Mouse (Mus musculus) neutrophil, adult 65 days (primary cell): ENCODE measurements around the gene Miga1. TPM values are rescaled to one million over a fixed set of nuclear protein-coding genes. Genes with fewer than 3 reads are reported as not detected.

Source experiments
- total RNA-seq: library from RNA; stranded (reverse); gene quantifications from 2 replicates; pipeline ENCODE4 v1.2.4, GENCODE M21; 2023

Miga1 gene
- 2.4 and 2.7 TPM in 2 replicates for total RNA-seq

DNA sequence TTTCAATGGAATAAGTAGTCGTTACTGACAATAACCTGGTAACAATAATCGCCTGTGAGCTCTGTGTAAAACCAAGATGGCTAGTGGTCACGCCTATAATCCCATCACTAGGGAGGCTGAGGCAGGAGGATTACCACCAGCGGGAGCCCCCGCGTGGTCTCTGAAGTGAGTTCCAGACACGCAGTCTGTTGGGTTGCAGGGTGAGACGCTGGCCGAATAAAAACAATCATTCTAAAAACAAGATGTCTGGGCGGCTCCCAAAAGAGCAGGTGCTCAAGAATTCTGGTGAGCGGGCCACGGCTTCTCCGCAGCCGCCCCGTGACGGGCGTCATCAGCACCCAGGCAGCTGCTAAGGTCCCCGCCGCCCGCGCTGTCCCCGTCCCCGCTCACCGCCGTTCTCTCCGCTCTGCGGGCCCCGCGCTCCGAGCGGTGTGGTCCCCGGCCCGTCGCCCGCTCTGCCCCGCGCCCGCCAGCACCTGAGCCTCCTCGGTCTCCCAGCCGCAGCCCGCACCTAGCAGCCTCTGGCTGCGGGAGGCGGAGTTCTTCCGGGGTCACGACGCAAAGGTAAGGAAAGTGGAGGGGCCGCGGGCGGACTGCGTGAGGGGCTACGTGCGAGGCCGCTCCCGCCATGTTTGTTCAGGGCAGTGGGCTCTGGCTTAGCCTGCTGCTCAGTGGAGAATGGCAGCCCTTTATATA, at the start of gene Miga1:
Gene Miga1 (minus strand): TSS at position 546 of the 696 bp plus-strand sequence.

GRCm38 (mm10) chr3:152345732-152346632, 5.8 kb upstream of the Miga1 start, which contains the start of gene Usp33:
Gene Usp33 (plus strand): TSS chr3:152346478.

DNA sequence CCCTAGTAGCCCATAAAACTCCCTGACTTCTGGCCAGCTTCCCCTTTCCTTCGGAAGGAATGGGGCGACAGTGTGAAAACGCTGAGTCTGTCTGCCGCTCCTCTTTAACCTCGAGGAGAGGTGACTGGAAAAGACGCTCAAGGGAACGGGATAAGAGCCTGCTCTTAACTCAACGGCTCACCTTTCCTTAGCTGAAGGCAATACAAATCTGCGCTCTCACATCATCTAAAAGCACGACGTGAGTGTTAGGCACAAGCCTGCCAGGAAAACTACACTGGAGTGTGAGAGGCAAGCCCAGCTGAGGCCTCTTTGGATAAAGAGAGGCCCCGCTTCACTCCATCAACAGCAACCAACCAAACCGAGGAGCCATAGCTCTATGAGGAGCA, 74.2 kb downstream of the Miga1 start, which contains the start of gene Nexn:
Gene Nexn (minus strand): TSS at position 315 of the 386 bp plus-strand sequence.

Other genes starting within 250 kb of the Miga1 start
- not detected in 2 replicates for gene Gipc2, start 174.2 kb downstream of the Miga1 start, total RNA-seq
- 15.0 and 16.9 TPM in 2 replicates for gene Dnajb4, start 130.1 kb downstream of the Miga1 start, total RNA-seq
- 104 and 149 TPM in 2 replicates for gene Fubp1, start 130.0 kb downstream of the Miga1 start, total RNA-seq
- not detected in 2 replicates for gene Nexn, start 74.1 kb downstream of the Miga1 start, total RNA-seq
- 62.0 and 74.7 TPM in 2 replicates for gene Usp33, start 6.1 kb upstream of the Miga1 start, total RNA-seq
- 20.4 and 36.9 TPM in 2 replicates for gene Zzz3, start 55.1 kb upstream of the Miga1 start, total RNA-seq